Mouse (Mus musculus) heart, embryonic 15.5 days (tissue): ENCODE data around the gene Zfand4. TPM values are rescaled to one million over a fixed set of nuclear protein-coding genes. Genes with fewer than 3 reads are reported as not detected.
"Not testable (repeated sequence)": the region's sequence is repeated elsewhere in the genome, so short reads cannot be mapped to it uniquely, and the experiment has no call there.

ENCODE experiments used
- ATAC-seq: fragments of 200-750 bp; cut with Nextera tagmentation; replicated peaks from 2 replicates; pipeline ENCODE4 v1.8.0; 2017; ENCODE audit warnings: low read depth, moderate TSS enrichment; ENCODE audit not compliant: insufficient number of reproducible peaks, insufficient read depth, low FRiP score
- H3K27ac ChIP-seq: fragments of 300-500 bp; sonication (generic); 2 replicates; pipeline ENCODE4 v1.5.1; 2015; ENCODE audit warnings: mild to moderate bottlenecking, inconsistent platforms
- H3K27me3 ChIP-seq: fragments of 300-500 bp; sonication (generic); 2 replicates; pipeline ENCODE4 v1.6.1; 2015; ENCODE audit warnings: inconsistent platforms
- H3K36me3 ChIP-seq: fragments of 300-500 bp; sonication (generic); 2 replicates; pipeline ENCODE4 v1.6.1; 2015; ENCODE audit warnings: mild to moderate bottlenecking, inconsistent platforms
- H3K4me1 ChIP-seq: fragments of 300-500 bp; sonication (generic); replicated peaks from 2 replicates; pipeline ENCODE4 v1.6.1; 2015; ENCODE audit warnings: inconsistent platforms
- H3K4me2 ChIP-seq: fragments of 300-500 bp; sonication (generic); 2 replicates; pipeline ENCODE4 v1.6.1; 2015; ENCODE audit warnings: inconsistent platforms, mild to moderate bottlenecking, moderate library complexity
- H3K4me3 ChIP-seq: fragments of 300-500 bp; sonication (generic); 2 replicates; pipeline ENCODE4 v1.5.1; 2015; ENCODE audit warnings: mild to moderate bottlenecking, inconsistent platforms
- H3K9ac ChIP-seq: fragments of 300-500 bp; sonication (generic); 2 replicates; pipeline ENCODE4 v1.6.1; 2015; ENCODE audit warnings: mild to moderate bottlenecking, inconsistent platforms
- H3K9me3 ChIP-seq: fragments of 300-500 bp; sonication (generic); replicated peaks from 2 replicates; pipeline ENCODE4 v1.6.1; 2016; ENCODE audit warnings: inconsistent platforms
- WGBS: fragments of 180-500 bp; shearing (Covaris S2); methylation state at CpG from one replicate; pipeline ENCODE4 v1.1.7; 2015; ENCODE audit warnings: mixed read lengths; 5-methylcytosine and 5-hydroxymethylcytosine counted together
- polyA plus RNA-seq: library from polyadenylated mRNA; unstranded; fragments of >200 nt; fragmentation: Nextera tagmentation; extraction: Ambion mirVana; gene quantifications from 2 replicates; pipeline ENCODE4 v1.2.1, GENCODE M21; 2015

The Zfand4 gene
- polyA plus RNA-seq: 2.8 and 3.0 TPM in 2 replicates

DNA sequence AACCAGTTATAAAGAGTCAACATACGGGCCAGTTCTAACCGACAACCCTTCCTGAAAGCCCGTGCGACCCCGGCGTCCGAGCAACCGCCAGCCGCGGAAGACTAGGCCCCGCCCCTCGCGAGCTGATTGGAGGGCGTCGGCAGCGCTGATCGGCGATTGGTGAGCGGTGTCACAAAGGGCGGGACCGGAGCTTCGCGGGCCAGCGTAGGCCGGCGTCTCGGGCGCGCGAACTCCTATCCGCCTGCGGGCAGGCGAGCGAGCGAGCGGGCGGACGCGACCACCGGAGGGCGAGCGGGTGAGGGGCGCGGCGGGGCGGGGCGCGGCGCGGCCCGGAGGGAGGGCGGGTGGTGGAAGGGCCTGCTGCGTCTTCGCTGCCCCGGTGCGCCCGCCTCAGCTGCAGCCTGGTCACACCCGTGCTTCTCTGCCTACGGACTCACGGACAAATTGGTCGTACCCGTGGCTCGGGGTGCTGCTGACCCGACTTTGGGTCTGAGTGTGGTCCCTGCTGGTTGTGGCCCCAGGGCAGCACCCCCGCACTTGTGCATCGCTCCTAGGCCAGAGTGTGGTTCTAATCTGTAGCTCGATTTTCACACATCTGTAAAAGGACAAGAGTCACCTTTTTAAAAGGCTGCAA is at the start of gene Zfand4:
Gene Zfand4, plus strand, starts transcription at position 205 of the 634 bp plus-strand sequence.
- H3K9ac ChIP-seq: peak within 1 kb of the TSS; percentile 80
- H3K4me3 ChIP-seq: peak within 1 kb of the TSS; percentile 73
- H3K36me3 ChIP-seq: peaks cover 5% of the 10 kb centered on the region
- H3K9me3 ChIP-seq: no peaks in the 10 kb centered on the region
- H3K27ac ChIP-seq: no peak within 1 kb of the TSS
- under 1% methylated on average over 61 of the region's 67 CpGs for WGBS
- peak; percentile 96 for ATAC-seq
- H3K4me2 ChIP-seq: peak within 1 kb of the TSS; percentile 84
- H3K27me3 ChIP-seq: no peaks in the 10 kb centered on the region
- H3K4me1 ChIP-seq: peaks cover 6% of the 10 kb centered on the region

DNA sequence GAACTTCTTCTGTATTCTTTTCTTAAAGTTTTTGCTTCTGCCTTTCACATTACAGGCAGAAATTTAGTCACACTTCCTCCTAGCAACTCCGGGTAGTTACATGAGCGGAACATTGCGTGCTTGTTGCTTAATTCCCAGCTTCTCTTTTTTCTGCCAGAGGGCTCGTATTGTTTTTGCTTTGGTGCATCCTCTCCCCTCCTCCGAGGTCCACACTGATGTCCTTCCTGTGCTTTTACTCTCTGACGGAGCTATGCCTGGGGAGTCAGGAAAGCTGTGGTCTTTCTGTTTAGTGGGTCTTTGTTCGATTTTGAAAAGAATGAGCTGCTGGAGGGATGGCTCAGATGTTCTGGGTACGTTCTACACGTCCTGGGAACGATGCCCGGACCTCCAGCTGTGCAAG is 36.3 kb upstream of the Zfand4 start:
- no peak overlapping the region for H3K4me3 ChIP-seq
- H3K4me2 ChIP-seq: no peak overlapping the region
- H3K36me3 ChIP-seq: peaks cover 57% of the 10 kb centered on the region
- no peaks in the 10 kb centered on the region for H3K27me3 ChIP-seq
- H3K9me3 ChIP-seq: no peaks in the 10 kb centered on the region
- no peaks in the 10 kb centered on the region for H3K4me1 ChIP-seq
- 73% methylated on average over 11 of the region's 11 CpGs for WGBS
- no peak for ATAC-seq
- H3K27ac ChIP-seq: no peak overlapping the region
- no peak overlapping the region for H3K9ac ChIP-seq

DNA sequence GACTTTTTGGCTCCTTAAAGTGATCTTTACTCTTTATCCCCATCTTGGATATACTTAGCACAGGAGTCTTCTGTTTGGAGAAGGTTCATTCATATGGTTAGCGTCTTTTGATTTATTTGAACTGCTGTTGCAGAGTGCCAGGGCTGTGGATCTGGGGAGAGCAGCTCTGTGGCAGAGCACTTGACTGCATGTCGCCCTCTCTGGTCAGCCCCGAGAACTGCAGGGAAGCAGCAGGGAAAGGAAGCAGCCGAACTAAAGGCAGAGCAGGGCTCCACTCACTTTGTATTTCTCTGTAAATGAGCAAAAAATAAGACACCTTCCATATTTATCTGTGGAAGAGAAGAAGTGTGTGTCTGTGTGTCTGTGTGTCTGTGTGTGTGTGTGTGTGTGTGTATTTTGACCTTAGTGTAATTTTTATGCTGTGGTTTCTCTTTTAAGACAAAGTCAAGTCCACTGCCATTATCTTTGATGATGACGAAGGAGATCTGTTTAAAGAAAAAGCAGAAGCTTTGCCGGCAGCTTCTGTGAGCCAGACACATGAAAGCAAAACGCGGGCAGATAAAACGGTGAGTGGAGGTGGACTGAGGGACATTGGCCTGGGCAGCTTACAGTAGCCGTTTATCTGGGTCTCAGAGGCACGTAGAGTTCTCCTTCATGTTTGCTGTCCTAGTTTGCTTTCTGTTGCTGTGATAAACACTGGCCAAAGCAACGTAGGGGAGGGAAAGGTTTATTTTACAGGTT is 35.1 kb upstream of the Zfand4 start:
- Histone ChIP-seq H3K4me1 (no peaks in the 10 kb centered on the region), H3K4me3 (no peak overlapping the region), H3K27me3 (no peaks in the 10 kb centered on the region), H3K9ac (no peak overlapping the region), H3K36me3 (peaks cover 60% of the 10 kb centered on the region), H3K9me3 (no peaks in the 10 kb centered on the region), H3K27ac (no peak overlapping the region), H3K4me2 (no peak overlapping the region)
- WGBS: 59% methylated on average over 12 of the region's 12 CpGs
- ATAC-seq: no peak

DNA sequence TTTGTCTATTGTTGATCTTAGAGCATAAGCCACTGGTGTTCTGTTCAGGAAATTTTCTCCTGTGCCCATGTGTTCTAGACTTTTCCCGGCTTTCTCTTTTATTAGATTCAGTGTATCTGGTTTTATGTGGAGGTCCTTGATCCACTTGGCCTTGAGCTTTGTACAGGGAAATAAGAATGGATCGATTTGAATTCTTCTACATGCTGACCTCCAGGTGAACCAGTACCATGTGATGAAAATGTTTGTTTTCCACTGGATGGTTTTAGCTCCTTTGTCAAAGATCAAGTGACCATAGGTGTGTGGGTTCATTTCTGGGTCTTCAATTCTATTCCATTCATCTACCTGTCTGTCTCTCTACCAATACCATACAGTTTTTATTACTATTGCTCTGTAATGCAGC is 29.2 kb upstream of the Zfand4 start:
- H3K27ac ChIP-seq, H3K9me3 ChIP-seq, H3K4me1 ChIP-seq, H3K4me2 ChIP-seq, H3K4me3 ChIP-seq, H3K27me3 ChIP-seq, ATAC-seq, H3K9ac ChIP-seq: not testable (repeated sequence)
- H3K36me3 ChIP-seq: peaks cover 63% of the 10 kb centered on the region
- WGBS: 94% methylated on average over 2 of the region's 2 CpGs

DNA sequence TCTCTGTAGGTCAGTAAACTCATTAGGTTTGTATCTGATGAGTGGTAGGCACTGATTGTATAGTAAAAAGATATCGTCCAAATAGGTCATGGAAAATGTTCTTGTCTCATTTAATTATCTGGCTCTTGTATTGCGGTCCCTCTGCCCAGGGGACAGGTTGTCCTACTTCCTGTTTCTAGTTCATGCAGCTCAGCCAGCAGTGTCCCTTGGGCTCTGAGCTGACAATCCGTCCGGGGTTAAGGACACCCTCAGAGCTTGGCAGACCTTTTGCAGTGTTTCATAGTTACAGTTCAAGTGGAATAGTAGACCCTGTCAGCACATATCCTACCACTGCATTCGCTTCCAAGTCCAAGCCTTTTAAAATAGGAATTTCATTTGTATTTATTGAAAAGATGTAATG is 28.7 kb upstream of the Zfand4 start:
- no peak overlapping the region for H3K4me3 ChIP-seq
- no peak for ATAC-seq
- peaks cover 64% of the 10 kb centered on the region for H3K36me3 ChIP-seq
- H3K9ac ChIP-seq: no peak overlapping the region
- H3K27ac ChIP-seq: no peak overlapping the region
- H3K4me1 ChIP-seq: no peaks in the 10 kb centered on the region
- H3K9me3 ChIP-seq: no peaks in the 10 kb centered on the region
- H3K27me3 ChIP-seq: no peaks in the 10 kb centered on the region
- 74% methylated on average over 5 of the region's 5 CpGs for WGBS
- no peak overlapping the region for H3K4me2 ChIP-seq

DNA sequence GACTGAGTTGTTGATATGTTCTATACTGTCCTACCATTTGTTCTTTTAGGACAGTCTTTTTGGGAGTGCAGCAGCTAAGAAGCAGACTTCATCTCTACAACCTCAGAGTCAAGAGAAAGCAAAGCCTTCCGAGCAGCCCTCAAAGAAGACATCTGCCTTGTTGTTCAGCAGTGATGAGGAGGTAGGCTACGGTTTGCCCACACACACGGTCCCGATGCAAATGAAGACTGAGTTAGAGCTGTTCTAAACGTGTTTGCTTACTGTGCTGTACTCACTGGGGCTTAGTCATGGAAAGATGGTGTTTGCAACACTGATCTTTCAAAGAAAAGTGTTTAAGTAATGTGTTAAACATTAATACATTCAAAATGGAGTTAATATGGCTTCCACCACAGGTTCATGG is 25.9 kb upstream of the Zfand4 start:
- Histone ChIP-seq H3K4me1 (no peaks in the 10 kb centered on the region), H3K36me3 (peaks cover 61% of the 10 kb centered on the region), H3K4me3 (no peak overlapping the region), H3K4me2 (no peak overlapping the region), H3K27ac (no peak overlapping the region), H3K9me3 (no peaks in the 10 kb centered on the region), H3K9ac (no peak overlapping the region), H3K27me3 (no peaks in the 10 kb centered on the region)
- 89% methylated on average over 5 of the region's 5 CpGs for WGBS
- ATAC-seq: no peak

DNA sequence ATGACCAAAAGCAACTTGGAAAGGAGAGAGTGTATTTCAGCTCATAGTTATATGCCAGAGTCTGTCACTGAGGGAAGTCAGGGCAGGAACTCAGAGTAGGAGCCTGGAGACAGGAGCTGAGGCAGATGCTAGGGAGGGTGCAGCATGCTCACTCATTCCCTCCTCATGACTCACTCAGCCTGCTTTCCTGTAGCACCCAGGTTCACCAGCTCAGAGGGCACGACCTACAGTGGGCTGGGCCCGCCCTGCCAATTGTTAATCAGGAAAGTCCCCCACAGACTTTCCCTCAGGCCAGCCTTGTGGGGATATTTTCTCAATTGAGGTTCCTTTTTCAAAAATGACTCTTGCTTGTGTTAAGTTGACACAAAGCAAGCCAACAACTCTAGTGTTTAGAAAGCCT is 23.7 kb upstream of the Zfand4 start:
- no peak for ATAC-seq
- Histone ChIP-seq H3K4me1 (no peaks in the 10 kb centered on the region), H3K9me3 (no peaks in the 10 kb centered on the region), H3K9ac (no peak overlapping the region), H3K4me2 (no peak overlapping the region), H3K27me3 (no peaks in the 10 kb centered on the region), H3K4me3 (no peak overlapping the region), H3K36me3 (peaks cover 65% of the 10 kb centered on the region), H3K27ac (no peak overlapping the region)
- 64% methylated on average over 2 of the region's 2 CpGs for WGBS

DNA sequence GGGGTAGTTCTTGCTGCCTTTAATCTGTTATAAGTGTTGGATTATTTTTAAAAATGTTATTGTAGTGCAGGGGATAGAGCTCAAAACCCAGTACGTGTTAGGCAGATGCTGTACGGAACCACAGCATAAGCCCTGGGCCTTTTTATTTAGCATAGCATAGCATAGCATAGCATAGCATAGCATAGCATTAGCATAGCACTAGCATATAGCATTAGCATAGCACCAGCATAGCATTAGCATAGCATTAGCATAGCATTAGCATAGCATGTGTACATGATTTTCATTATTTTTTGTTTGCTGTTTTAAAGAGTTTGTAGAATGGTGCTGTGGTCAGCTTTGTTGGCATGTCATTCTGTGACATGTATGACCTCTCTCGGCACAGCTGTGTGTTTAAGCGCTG is 4.4 kb upstream of the Zfand4 start:
- no peak overlapping the region for H3K4me3 ChIP-seq
- ATAC-seq: no peak
- no peak overlapping the region for H3K4me2 ChIP-seq
- H3K9ac ChIP-seq: no peak overlapping the region
- no peak overlapping the region for H3K27ac ChIP-seq
- no peaks in the 10 kb centered on the region for H3K9me3 ChIP-seq
- no peaks in the 10 kb centered on the region for H3K27me3 ChIP-seq
- no peaks in the 10 kb centered on the region for H3K4me1 ChIP-seq
- H3K36me3 ChIP-seq: peaks cover 31% of the 10 kb centered on the region
- WGBS: 93% methylated on average over 4 of the region's 4 CpGs

DNA sequence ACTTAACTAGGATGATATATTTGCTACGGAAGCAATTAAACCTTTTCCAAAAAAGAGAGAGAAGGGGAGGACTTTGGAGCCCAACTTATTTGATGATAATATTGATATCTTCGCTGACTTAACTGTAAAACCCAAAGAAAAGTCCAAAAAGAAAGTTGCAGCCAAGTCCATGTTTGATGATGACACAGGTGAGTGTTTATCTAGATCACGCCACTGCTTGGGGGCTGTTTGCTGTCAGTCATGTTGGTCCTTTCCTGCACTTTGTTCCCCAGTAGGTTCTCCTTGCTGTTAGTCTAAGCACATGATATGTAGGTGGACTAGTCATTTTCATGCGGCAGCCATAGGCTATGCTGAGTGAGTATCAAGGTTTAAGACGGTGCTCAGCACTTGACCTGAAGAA is 3.5 kb upstream of the Zfand4 start:
- no peak for ATAC-seq
- WGBS: 88% methylated on average over 5 of the region's 5 CpGs
- H3K27me3 ChIP-seq: no peaks in the 10 kb centered on the region
- no peak overlapping the region for H3K4me3 ChIP-seq
- peaks cover 23% of the 10 kb centered on the region for H3K36me3 ChIP-seq
- H3K9me3 ChIP-seq: no peaks in the 10 kb centered on the region
- no peak overlapping the region for H3K4me2 ChIP-seq
- H3K9ac ChIP-seq: no peak overlapping the region
- no peaks in the 10 kb centered on the region for H3K4me1 ChIP-seq
- H3K27ac ChIP-seq: no peak overlapping the region

DNA sequence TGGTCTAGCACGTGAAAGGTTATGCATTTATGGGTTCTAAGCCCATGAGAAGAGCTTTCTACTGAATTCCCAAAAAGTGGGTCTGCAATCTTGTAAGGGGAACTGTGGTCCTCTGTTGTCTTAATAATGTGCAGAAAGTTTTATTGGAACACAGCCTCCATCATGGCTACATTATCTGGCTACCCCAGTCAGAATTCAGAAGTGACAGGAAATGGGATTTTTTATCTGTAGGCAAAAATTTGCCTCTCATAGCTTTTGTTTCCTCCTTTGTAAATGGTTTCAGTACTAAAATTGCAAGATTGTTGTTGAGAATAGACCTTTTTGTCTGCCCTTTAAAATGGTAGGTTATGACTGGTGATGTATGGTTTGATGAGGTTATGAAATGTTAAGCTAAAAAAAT is 1.2 kb upstream of the Zfand4 start:
- Histone ChIP-seq H3K27me3 (no peaks in the 10 kb centered on the region), H3K27ac (no peak overlapping the region), H3K9ac (no peak overlapping the region), H3K4me1 (peaks cover 6% of the 10 kb centered on the region), H3K36me3 (peaks cover 11% of the 10 kb centered on the region), H3K9me3 (no peaks in the 10 kb centered on the region), H3K4me3 (no peak overlapping the region), H3K4me2 (no peak overlapping the region)
- ATAC-seq: no peak
- WGBS: 83% methylated on average over 1 of the region's 1 CpGs

DNA sequence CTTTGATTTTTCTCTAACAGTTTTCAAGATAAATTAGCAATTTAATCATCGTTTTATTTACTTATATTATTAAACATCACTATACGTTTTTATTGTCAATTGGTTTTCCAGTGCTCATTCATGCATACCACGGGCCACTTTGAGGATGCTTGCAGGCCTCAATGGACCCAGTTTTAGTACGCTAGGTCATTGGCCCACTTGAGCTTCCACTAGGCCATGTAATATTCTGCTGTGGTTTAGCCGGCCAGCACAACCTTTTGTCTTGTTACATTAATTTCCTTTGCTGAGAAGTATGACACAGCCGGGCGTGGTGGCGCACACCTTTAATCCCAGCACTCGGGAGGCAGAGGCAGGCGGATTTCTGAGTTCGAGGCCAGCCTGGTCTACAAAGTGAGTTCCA is 814 bp downstream of the Zfand4 start:
- WGBS: 88% methylated on average over 11 of the region's 11 CpGs
- Histone ChIP-seq H3K27ac (no peak overlapping the region), H3K9ac (no peak overlapping the region), H3K4me3 (peak overlapping the region; percentile 73), H3K4me1 (peaks cover 6% of the 10 kb centered on the region), H3K4me2 (peak overlapping the region; percentile 84), H3K27me3 (no peaks in the 10 kb centered on the region), H3K36me3 (peaks cover 5% of the 10 kb centered on the region), H3K9me3 (no peaks in the 10 kb centered on the region)
- ATAC-seq: no peak

DNA sequence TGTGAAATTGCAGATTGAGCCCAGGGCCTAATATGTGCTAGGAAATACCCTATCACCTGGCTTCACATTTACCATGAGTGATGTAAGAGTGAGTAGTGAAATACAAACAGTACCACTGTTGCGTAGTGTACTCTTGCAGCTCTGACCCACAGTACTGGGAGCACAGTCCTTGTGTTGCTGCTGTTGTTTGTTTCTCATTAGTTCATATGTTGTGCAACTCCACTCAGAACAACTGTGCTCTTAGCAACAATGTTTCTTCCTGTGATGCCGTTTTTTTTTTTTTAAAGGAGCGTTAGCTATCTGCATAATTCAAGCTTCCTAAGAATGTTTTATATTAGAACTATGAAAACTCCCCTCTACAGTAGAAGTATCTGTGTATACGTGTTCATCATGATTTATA is 1.6 kb downstream of the Zfand4 start:
- Histone ChIP-seq H3K4me1 (peaks cover 6% of the 10 kb centered on the region), H3K9me3 (no peaks in the 10 kb centered on the region), H3K36me3 (peaks cover 5% of the 10 kb centered on the region), H3K27me3 (no peaks in the 10 kb centered on the region), H3K4me3 (no peak overlapping the region), H3K4me2 (no peak overlapping the region), H3K27ac (no peak overlapping the region), H3K9ac (no peak overlapping the region)
- ATAC-seq: no peak
- WGBS: 72% methylated on average over 4 of the region's 4 CpGs
